Mouse (Mus musculus) kidney, postnatal 0 days (tissue): ENCODE measurements at regions not wholly inside any gene's neighbourhood (a gene's known extent, or its start where the extent isn't known, plus 50 kb on each side); places are given as distances from the start of the nearest gene placed in this dataset.
"Not testable (repeated sequence)": the region's sequence is repeated elsewhere in the genome, so short reads cannot be mapped to it uniquely, and the experiment has no call there.

Experiments
- ATAC-seq: fragments of 200-750 bp; cut with Nextera tagmentation; replicated peaks from 2 replicates; pipeline ENCODE4 v1.8.0; 2017; ENCODE audit warnings: low read depth, moderate number of reproducible peaks, moderate TSS enrichment, moderate library complexity; ENCODE audit not compliant: low FRiP score
- DNase-seq: peaks from one replicate; pipeline ENCODE4 v3.0.0-alpha.2; 2016; ENCODE audit warnings: low spot score
- H3K27ac ChIP-seq: fragments of 300-500 bp; sonication (generic); 2 replicates; pipeline ENCODE4 v1.5.1; 2014; ENCODE audit warnings: mild to moderate bottlenecking
- H3K27me3 ChIP-seq: fragments of 300-500 bp; sonication (generic); 2 replicates; pipeline ENCODE4 v1.6.1; 2014; ENCODE audit warnings: low read length, mixed read lengths; ENCODE audit not compliant: insufficient read depth
- H3K36me3 ChIP-seq: fragments of 300-500 bp; sonication (generic); 2 replicates; pipeline ENCODE4 v1.6.1; 2014; ENCODE audit warnings: low read length, mixed read lengths; ENCODE audit not compliant: insufficient read depth
- H3K4me1 ChIP-seq: fragments of 300-500 bp; sonication (generic); replicated peaks from 2 replicates; pipeline ENCODE4 v1.6.1; 2014; ENCODE audit warnings: antibody characterized with exemption, low read length, mixed read lengths; ENCODE audit not compliant: insufficient read depth
- H3K4me2 ChIP-seq: fragments of 300-500 bp; sonication (generic); 2 replicates; pipeline ENCODE4 v1.6.1; 2014; ENCODE audit warnings: mild to moderate bottlenecking, low read length, moderate library complexity, mixed read lengths
- H3K4me3 ChIP-seq: fragments of 300-500 bp; sonication (generic); replicated peaks from 2 replicates; pipeline ENCODE4 v1.5.1; 2014; ENCODE audit warnings: low read depth, low read length
- H3K9ac ChIP-seq: fragments of 300-500 bp; sonication (generic); 2 replicates; pipeline ENCODE4 v1.6.1; 2014; ENCODE audit warnings: low read depth, low read length
- H3K9me3 ChIP-seq: fragments of 300-500 bp; sonication (generic); replicated peaks from 2 replicates; pipeline ENCODE4 v1.6.1; 2016; ENCODE audit warnings: low read length, inconsistent platforms, mixed read lengths
- CTCF ChIP-seq: IDR thresholded peaks from 2 replicates; pipeline ENCODE4 v1.5.1; 2016; ENCODE audit warnings: antibody characterized with exemption, low read depth, mild to moderate bottlenecking, moderate library complexity
- WGBS: fragments of 180-500 bp; shearing (Covaris S2); extraction: QIAGEN DNeasy Blood & Tissue Kit; methylation state at CpG from one replicate; pipeline ENCODE4 v1.1.7; 2014; 5-methylcytosine and 5-hydroxymethylcytosine counted together

GRCm38 (mm10) chr1:145139267-145139651, 364.0 kb upstream of the Rgs18 start:
- H3K36me3 ChIP-seq, result no peaks in the 10 kb centered on the region
- H3K4me2 ChIP-seq, result no peak overlapping the region
- H3K27me3 ChIP-seq, result no peaks in the 10 kb centered on the region
- H3K4me3 ChIP-seq, result no peak overlapping the region
- DNase-seq, result no peak
- no peaks in the 10 kb centered on the region for H3K4me1 ChIP-seq
- TF ChIP-seq CTCF, result no peak
- ATAC-seq, result no peak
- H3K9me3 ChIP-seq, result no peaks in the 10 kb centered on the region
- H3K27ac ChIP-seq, result no peak overlapping the region
- H3K9ac ChIP-seq, result no peak overlapping the region

GRCm38 (mm10) chr1:145138452-145139266, 363.4 kb upstream of the Rgs18 start:
- Histone ChIP-seq H3K9ac (no peak overlapping the region), H3K4me2 (no peak overlapping the region), H3K36me3 (no peaks in the 10 kb centered on the region), H3K27me3 (no peaks in the 10 kb centered on the region), H3K9me3 (no peaks in the 10 kb centered on the region), H3K4me3 (no peak overlapping the region), H3K4me1 (no peaks in the 10 kb centered on the region), H3K27ac (no peak overlapping the region)
- DNase-seq (peak; percentile 31), ATAC-seq (no peak)
- WGBS, result 27% methylated on average over 2 of the region's 2 CpGs
- TF ChIP-seq CTCF, result no peak

- H3K4me1 ChIP-seq, result no peaks in the 10 kb centered on the region
- H3K27ac ChIP-seq, result no peak overlapping the region
- no peaks in the 10 kb centered on the region for H3K27me3 ChIP-seq
- TF ChIP-seq CTCF, result no peak
- DNase-seq (no peak), ATAC-seq (no peak)
- H3K9me3 ChIP-seq, result no peaks in the 10 kb centered on the region
- H3K4me3 ChIP-seq, result no peak overlapping the region
- no peak overlapping the region for H3K9ac ChIP-seq
- no peak overlapping the region for H3K4me2 ChIP-seq
- 81% methylated on average over 1 of the region's 1 CpGs for WGBS
- no peaks in the 10 kb centered on the region for H3K36me3 ChIP-seq
Measured at GRCm38 (mm10) chr1:145131020-145131419, 355.8 kb upstream of the Rgs18 start.

DNA sequence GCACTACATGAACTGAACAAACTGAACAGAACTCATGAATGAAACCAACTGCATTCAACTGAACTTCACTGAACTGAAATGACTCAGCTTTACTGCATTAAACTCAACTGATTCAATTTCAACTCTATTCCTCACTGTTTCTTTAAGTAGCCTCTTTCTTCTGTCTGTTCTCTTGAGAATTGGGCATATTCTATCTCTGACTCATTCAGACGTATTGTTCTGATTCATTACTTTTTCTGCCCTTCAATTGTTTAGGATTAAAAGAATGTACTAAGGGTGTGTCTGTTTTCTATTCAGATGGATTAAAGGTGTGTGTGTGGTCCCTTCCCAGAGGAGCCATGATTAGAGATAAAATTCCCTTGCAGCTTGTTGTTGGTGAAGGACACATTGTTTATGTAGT, 337.9 kb upstream of the Rgs18 start:
- 75% methylated on average over 1 of the region's 1 CpGs for WGBS
- no peaks in the 10 kb centered on the region for H3K4me1 ChIP-seq

DNA sequence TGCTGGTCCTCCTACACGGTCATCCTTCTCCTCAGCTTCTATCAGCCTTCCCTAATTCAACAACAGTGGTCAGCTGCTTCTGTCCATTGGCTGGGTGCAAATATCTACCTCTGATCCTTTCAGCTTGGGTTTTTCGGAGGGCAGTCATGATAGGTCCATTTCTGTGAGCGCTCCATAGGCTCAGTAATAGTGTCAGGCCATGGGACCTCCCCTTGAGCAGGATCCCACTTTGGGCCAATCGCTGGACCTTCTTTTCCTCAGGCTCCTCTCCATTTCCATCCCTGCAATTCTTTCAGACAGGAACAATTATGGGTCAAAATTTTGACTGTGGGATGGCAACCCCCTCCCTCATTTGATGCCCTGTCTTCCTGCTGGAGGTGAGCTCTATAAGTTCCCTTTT, 331.5 kb upstream of the Rgs18 start:
- H3K9me3 ChIP-seq, H3K4me3 ChIP-seq, ATAC-seq, H3K36me3 ChIP-seq, H3K4me2 ChIP-seq, DNase-seq, H3K9ac ChIP-seq, H3K27ac ChIP-seq, H3K4me1 ChIP-seq, H3K27me3 ChIP-seq: not testable (repeated sequence)
- 89% methylated on average over 4 of the region's 4 CpGs for WGBS

More for the DNA sequence above, 337.9 kb upstream of the Rgs18 start:
- ATAC-seq (no peak), DNase-seq (no peak)
- TF ChIP-seq CTCF, result no peak
- Histone ChIP-seq H3K4me2 (no peak overlapping the region), H3K27ac (no peak overlapping the region), H3K36me3 (no peaks in the 10 kb centered on the region), H3K9ac (no peak overlapping the region), H3K27me3 (no peaks in the 10 kb centered on the region), H3K9me3 (no peaks in the 10 kb centered on the region), H3K4me3 (no peak overlapping the region)

DNA sequence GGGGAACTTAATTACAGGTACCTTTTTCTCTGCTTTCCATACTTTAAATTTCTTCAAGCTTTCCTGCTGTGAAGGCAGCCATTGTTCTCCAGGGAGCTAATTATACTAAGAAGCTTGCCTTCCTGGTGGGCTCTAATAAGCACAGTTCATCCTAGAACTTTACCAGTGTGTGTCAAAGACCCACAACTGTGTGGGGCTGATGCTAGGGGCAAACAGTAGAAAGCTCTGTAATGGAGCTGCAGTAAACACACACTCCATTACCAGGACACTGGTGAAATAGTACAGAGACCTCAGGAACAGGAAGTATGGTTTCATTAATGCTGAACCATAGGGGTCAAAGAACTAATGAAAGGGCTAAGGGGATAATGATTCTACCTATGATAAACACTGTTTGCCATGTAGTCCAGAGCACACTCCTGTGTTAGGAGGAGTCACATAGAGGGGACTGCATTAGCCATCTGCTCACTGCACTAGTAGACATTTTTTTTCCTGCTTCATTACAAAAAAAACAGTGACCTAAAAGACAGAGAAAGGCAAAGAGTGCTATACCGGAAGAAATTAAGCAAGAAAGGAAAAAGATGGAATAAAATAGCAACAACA, 290.1 kb upstream of the Rgs18 start:
- WGBS, result 89% methylated on average over 1 of the region's 1 CpGs
- no peak overlapping the region for H3K27ac ChIP-seq

More for the DNA sequence above, 290.1 kb upstream of the Rgs18 start:
- ATAC-seq (no peak), DNase-seq (no peak)
- no peak overlapping the region for H3K9ac ChIP-seq
- no peak overlapping the region for H3K4me3 ChIP-seq
- no peaks in the 10 kb centered on the region for H3K9me3 ChIP-seq
- TF ChIP-seq CTCF, result no peak
- no peaks in the 10 kb centered on the region for H3K36me3 ChIP-seq
- no peaks in the 10 kb centered on the region for H3K4me1 ChIP-seq
- H3K27me3 ChIP-seq, result no peaks in the 10 kb centered on the region
- H3K4me2 ChIP-seq, result no peak overlapping the region
